Mouse (Mus musculus): Measurements from ENCODE around the gene Sfxn5.

Gene Sfxn5

DNA sequence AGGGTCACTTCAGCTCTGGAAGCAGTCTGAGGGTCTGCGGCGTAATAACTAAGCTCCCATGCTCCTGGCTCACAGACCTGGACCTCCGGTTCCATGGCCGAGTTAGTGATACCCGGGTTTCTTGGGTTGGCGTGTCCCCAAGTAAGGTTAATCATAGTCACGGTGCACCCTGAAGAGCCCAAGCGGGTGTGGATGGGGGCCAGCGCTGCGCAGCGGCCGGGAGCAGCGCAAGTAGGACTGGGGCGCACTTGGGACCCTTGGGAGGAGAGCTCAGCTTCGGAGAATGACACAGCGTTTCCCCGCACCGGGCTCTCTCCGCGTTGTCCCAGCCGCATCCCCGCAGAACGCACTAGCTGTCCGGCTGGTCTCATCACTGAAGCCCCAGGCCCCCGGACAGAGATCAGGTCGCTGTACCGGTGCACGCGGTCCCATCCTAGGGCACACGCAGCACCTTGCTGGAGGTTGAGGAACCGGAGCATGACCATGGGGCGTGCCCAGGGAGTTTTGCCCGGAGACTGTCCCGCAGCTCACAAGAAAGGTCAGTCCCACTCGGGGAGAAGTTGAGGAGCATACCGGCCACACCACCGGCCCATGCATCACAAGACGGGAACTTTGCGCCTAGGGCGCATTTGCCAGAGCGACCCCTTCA is 747 bp downstream of the Sfxn5 start:
- DNase-seq = peak; percentile 61 to 64

DNA sequence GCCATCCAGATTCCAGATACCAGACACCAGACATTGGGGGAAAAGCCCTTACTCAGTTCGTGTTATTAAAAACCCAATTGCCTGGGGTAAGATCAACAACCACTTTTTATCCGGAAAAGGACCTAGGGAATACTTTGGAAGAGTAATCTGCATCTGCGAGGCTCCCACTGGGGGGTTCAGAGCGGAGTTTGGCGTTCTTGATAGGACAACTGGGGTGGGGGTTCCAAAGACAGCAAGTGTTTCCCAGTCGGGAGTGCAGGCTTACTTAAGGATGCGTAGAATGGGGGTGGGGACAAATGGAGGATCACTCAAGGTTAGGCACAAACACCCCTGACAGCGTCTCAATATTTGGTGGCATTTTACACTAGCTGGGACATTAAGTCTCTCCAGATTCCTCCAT is 1.5 kb downstream of the Sfxn5 start:
- no peak for DNase-seq

DNA sequence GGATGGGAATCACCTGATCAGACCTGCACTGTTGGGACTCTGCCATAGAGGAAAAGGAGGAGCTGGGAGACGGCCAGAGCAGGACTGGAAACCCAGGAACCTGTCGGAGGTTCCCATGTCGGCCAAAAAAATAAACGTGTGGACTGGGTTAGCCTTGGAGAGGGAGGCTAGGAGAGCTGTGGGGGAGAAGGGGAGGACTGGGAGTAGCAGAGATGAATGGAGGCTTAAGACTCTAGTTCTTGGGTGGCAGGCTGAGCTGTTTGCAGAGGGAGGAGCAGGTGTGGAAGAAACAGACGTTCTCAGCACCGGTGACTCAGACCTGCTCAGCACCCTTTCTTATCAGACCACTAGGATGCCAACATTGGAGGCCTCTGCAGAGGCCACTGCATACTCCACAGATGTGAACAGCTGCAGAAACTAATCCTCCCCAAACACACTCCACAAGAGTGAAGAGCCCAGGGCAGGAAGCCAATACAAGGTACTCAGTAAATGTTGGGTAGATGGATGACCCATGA is 1.9 kb downstream of the Sfxn5 start:
- peak; percentile 69 to 75 for DNase-seq

DNA sequence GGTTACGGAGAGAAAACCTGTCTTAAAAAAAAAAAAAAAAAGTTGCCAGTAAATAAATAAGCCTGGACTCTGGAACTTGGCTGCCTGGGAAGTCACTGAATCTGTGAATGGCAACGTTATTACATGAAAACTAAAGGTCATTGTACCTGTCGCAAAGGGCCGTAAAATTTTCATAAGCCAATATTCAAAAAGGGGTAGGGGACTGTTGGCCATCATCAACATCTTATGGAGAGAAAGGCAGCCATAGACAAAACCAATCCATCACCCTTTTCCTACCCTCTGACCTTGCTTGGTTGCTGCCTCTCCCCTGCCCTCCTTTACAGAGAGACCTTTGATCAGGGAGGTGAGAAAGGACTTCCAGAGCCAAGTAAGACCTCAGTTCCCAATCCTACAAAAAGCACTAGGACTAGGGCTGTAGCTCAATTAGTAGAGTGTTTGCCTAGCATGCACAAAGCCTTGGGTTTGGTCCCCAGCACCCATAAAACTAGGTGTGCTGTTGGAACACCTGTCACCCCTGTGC is 3.5 kb downstream of the Sfxn5 start:
- peak; percentile 40 to 48 for DNase-seq

DNA sequence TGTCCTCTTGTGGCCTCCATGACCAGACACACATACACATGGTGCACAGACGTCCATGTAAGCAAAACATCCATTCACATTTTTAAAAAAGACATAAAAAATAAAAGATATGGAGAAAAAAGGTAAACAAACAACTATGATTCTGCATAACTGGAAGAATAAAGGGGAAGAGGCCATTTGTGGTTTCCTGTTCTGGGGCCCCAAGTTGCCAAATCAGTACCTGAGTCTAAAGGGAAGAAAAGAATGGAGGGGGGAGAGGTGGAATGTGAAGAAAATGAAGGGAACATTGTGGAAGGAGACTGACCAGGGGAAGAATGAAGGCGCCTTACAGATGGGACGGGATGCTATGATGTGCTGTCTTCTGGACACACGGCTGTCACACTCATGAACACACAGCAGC is 6.7 kb downstream of the Sfxn5 start:
- no peak for DNase-seq

DNA sequence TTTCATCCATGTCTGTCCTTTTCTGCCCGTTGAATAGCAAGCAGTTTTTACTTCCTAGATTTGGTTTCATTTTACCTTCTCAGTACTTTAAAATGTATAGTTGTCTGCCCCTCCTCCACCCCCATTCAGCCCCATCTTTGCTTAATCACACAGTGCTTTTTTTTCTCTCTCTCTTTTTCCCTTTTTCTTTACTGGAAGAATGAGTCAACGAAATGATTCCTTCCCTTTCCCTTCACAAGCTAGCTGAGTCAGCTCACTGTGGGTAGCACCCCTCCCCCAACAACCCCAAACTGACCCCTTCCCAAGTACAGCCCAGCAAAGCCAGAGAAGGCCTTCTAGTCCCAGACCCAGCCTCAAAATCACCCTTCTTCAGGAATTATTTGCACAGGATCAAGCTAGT is 8.1 kb downstream of the Sfxn5 start:
- no peak for DNase-seq

DNA sequence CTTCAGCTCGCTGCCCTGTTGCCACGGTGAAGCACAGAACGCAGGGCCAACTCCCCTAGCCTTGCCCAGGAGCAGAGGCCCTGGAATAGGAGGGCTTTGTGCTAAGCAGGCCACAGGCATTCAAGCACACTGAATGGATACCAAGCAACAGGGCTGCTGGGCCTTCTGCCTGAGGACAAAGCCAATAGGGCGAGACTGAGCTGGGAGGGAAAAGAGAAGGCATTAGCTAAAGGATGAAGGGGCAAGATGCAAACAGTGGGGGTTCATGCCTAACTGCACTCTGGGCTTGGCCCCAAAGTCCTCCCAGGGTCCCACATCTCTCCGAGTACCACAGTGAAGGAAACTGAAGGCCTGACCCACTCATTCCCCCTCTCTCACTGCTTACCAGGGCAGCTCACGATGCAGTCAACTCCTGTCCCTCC is 12.8 kb downstream of the Sfxn5 start:
- no peak for DNase-seq

DNA sequence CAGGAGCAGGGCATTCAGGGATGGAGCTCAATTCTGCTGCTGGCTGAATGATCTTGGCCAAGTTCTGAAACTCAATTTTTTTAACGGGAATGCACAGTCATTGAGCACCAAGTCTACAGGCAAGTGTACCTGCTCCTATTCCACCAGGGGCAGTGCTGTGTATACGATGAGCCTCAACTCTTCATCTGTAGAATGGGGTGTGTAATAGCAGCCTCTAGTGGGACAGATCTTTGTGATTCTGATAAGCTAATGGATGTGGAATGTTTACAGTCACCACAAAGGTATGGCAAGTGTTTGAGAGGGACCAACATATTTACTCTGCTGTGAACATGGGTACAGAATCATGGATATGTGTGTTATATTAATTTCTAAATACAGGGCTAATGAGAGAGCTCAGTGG is 17.0 kb downstream of the Sfxn5 start:
- no peak for DNase-seq

DNA sequence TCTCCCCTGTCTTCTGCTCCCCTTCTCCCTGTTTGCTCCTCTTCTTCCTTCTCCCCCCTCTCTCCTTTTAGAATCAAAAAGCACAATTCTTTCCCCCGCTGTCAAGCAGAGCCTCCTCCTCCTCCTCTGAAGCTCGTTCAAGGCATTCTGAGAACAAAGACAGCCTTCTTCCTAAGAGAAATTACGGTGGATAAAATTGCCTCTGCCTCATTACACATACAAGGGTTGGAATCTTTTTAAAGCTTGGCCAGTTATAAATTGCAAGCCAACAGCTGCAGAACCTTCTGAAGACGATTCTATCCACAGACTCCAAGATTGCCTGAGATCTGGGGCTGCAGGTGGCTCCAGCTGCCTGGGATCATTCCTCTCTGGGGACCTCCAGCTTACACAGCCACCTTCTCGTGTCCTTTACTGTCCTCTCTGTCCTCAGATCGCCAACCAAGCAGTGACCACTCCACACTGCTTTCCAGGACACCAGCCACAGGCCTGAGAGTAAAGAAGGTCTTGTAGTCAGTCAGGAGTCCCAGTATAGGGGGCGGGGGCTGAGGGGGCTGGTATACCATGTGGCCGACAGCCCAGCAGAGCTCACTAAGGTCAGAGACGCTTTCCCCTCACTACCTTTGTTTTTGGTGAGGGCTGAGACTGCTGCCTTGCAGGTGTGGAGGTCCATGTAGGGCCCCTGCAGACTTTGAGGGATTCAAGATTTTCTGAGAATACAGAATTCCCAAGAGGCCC is 19.0 kb downstream of the Sfxn5 start:
- no peak for DNase-seq

DNA sequence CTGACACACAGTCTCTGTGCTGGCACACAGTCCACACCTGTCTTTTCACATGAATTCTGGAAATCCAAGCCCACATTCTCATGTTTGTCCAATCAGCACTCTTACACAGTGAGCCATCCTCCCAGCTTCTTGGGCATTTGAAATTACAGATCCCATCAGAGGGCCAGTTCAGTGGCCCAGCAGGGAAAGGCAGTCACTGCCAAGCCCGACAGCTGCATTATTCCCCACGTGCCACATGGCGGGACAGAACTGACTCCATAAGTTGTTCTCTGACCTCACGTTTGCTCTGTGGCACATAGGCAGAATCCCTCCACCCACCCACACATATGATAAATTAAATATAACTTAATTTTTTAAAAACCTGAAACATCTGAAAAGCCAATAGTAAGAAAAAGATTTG is 25.3 kb downstream of the Sfxn5 start:
- DNase-seq = no peak

DNA sequence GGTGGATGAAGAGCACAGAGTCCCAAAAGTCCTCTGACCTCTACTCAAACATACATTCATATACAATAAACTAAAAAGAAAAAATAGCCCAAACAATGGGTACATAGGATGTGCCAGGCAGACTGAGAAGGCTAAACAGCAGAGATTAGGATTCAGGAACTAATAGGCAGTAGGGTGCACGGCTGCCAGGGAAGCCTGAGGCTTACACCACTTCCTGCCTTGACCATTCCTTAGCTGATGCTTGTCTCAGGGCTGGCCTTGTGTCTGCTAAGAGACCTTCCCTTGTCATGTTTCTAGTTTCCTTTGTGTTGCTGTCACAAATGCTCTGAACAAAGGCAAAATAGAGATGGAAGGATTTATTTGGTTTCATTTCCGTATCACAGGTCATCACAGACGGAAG is 26.8 kb downstream of the Sfxn5 start:
- no peak for DNase-seq

DNA sequence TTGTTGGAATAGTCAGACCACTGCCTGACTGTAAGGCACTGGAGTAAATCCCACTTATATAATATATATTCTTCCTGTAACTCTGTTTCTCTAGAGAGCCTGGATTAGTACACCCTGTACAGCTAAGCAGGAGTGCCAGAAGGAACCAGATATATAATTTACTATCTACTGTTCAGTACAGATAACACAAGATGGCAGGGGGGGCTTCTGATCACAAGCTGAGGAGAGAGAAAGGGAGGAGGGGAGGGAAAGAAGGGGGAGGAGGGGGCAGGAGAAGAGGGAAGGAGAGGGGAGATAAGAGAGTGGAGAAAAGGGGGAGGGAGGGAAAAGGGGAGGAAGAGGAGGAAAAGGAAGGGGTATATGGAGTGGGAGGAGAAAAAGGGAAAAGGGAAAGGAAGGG is 27.4 kb downstream of the Sfxn5 start:
- no peak for DNase-seq

DNA sequence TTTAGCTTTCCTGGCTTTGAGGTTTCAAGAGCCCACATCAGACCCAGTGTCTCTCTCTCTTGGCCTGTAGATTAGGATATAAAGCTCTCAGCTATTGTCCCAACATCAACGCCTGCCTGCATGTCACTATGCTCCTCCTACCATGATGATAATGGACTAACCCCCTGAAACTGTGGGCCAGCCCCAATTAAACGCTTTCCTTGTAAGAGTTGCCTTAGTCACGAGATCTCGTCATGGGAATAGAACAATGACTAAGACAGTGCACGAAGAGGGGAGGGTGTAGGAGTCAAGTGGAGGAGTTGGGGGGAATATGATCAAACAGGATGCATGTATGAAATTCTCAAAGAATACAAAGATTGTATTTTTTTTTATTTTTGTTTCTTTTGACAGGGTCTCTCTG is 28.3 kb downstream of the Sfxn5 start:
- no peak for DNase-seq

DNA sequence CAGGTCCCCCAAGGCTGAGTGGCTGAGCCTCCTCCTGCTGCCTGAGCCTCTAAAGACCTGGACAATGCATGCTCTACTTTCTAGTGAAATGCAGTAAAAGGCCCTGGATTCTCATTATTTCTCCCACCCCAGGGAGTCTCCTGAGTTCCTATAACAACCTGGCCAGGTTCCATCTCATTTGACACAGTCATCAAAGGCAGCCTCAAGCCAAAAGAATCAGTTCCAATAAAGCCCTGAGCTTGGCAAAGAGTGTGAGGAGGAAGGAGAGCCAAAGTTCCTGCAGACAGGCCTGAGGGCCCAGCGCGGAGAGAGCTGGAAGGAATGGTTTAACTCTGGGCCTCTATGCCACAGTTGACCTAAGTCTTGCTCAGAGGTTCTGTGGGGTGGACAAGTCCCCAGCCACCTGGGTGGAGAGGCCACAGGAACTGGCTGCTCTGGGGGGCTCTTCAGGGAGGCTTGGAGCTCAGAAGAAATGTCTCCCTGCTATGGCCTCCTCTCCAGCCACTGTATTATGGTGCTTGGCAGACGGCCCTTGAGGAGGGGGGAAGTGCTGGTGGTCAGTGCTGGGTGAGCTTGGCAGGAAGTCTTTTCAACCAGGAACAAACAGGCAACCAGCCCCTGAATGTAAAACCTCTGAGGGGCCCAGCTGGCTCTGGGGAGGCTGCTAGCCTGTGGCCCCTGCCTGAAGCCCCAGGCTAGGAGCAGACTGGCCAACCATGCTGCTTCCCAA is 30.7 kb downstream of the Sfxn5 start:
- peak; percentile 39 to 55 for DNase-seq

DNA sequence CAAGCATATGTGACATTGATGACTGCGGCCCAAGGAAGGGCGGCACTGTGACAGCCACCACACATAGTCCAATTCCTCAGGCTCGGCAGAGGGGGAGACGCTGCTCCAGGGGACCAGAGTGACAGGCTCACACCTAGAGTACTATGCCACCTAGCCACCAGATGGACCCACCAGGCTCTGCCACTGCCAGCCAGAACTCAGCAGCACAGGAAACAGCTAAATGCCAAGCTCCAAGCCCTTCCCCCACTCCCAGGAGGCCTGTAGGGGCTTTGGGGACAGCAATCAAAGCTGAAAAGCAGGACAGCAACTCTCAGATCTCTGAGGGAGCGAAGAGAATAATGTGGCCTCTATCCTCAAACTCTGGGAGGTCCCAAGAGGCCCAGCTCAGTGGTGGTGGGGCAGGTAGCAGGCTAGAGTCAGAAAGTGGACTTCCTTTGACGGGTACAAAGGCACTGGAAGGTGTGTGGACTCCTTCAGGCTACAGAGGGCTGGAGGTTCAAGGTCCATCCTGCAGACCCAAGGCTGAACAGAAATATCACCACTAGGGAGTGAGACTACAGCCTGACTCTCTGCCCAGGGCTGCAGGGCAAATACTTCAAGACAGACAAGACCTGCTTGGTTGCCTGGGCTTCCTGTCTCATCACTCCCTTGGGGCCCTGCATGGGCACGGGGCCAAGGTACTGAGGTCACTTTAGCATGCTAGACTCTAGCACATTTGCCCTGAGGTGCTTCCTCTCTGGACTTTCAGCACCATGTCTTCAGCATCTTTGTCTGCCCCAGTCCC is 37.6 kb downstream of the Sfxn5 start:
- DNase-seq = peak; percentile 90 to 91

DNA sequence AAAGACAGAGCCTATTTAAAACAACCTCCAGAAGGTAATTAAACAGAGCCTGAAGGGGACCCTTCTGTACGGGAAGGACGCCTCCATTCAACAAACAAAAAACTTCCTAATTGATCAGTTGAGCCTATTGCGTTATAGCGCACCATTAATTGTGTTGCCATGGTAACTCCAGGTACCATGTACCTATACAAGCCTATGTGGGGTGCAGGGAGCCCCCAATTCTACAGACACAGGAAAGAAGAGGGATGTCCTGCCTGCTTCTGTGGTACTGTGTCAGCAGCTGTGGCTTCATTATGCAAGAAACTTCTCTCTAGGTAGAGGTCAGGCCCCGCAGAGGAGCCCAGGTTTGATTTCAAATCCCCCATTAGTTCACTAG is 39.2 kb downstream of the Sfxn5 start:
- DNase-seq = no peak

DNA sequence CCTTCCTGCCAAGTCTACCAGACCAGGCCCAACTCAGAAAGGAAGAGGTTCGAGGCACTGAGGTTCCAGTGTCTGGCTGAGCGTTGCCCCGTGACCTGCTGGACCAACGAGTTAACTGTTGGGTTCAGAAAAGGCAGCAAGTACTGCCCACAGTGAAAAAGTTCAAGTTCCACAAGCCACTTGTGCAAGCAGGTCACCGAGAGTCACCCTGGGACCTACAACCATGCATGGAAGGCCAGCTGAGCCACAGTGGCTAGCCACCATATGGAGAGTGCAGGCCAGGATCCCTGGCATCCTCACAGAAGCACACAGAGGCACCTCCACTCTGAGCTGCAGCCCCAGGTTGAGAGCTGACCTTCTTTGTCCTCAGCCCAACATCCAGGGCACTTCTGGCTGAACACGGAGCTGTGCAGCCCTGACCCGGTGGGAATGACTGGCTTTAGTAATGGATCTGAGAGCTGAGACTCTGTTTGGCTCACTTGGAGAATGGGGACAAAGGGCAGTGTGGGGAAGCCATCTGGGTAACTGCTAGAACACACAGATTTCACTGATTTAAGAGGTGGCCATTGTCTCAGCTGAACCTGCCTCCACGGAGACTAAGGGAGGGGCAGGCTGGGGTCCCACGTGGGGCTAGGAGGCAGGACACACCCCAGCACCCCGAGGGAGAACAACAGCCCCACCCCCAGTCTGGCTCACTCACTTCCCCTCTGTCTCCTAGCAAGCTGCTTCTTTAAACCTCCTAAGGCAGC is 39.8 kb downstream of the Sfxn5 start:
- DNase-seq = peak; percentile 63 to 64

DNA sequence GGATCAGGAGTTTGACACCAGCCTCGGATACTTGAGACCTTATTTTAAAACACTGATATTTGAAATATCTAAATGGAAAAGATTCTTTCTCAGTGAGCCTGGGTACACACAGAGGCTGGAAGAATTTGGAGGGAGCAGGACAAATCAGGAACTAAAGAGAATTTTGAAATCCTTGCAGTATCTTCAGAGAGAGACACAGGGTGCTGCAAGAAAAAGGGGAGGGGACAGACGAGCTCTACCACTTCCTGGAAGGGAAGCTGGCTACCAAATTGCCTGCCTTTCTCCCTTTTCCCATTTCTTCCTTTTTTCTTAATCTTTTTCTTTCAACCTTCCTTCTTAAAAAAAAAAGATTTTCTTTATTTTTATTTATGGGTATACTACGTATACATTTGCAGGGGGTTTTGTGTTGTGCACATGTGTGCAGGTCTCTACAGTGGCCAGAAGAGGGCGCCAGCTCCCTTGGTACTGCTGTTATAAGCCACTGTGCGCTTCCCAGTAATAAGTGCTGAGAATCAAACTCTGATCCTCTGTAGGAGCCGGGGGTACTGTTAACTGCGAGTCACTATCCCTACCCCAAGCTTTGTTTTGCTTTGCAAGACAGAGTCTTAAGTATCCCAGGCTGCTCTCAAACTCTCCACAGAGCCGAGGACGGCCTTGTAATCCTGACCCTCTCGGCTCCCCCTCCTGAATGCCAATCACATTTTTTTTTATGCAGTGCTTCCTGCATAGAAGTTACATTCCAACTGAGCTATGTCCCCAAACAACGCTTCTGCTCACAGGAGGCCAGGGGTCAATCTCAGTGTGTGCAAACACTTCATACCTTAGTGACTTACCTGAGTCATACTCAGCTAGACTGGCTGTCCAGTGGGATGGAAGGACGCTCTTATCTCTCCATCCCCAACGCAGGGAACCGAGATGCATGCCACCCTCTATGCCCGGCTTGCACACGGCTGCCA is 42.1 kb downstream of the Sfxn5 start:
- DNase-seq = no peak

DNA sequence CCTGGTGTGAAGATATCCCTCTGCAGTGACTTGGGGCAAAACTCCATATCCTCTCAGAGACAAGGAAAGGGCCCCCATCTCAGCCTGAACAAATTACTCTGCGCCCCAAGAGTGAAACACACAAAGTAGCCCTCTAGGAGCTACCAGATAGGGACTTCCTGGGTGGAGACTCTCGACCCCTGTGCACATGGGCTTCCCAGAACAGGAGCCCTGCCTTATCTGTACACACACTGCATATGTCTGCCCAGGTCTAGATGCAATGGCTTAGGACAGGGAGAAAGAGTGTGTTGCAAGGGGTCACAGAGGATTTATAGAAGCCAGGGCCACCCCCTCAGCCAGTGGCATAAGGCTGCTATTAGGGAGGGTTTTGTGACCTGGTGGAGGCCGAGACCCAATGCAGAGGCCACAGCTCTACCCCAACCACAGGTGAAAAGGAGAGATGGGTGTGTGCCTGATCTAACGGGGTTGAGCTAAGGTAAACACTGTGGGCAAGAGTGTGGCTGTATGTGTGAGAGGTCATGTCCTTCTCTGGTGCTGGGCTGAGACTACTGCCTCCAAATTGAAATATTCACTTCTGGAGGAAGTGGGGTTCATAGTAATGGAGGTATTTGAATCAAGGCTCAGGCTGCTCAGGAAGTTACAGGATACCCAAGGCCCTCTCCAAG is 44.9 kb downstream of the Sfxn5 start:
- no peak for DNase-seq

Data from kidney, adult 8-10 months (tissue).